Mouse (Mus musculus): ENCODE results near the gene Olfr693.
"Not testable (repeated sequence)": the region's sequence is repeated elsewhere in the genome, so short reads cannot be mapped to it uniquely, and the experiment has no call there.

The Olfr693 gene

DNA sequence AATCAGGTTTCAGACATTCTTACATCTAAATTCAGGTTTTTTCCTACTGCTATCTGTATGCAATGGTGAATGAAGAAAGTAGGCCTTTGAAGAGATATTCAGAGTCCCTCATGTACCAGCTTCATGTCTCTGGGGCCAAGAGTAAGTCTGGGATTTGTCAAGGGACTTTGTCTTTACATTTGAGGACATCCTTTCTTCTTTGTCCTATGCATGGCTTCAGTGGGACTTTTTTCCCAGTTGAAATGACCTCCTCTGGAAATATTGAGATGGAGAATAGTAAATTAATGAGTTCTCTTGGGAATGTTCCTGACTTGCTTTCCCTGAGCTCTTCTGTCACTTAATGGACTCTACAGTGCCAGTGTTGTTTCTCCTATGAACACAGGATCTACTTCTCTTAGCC is at the start of gene Olfr693:
Gene Olfr693 (minus strand): TSS at position 101 of the 400 bp plus-strand sequence.
- no peak for DNase-seq (ENCODE audit: low read depth, low spot score)

DNA sequence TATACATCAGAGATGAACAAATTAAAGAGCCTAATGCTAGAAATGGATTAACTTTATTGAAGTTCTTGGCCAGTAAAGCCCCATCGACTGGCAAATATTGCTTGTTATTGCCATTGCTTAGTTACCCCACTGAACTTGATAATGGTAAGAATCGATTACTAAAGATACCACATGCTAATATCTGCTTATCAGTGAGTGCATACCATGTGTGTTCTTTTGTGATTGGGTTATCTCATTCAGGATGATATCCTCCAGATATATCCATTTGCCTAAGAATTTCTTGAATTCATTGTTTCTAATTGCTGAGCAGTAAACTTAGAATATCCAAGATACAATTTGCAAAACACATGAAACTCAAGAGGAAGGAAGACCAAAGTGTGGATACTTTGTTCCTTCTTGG is 45.3 kb upstream of the Olfr693 start:
- not testable (repeated sequence) for DNase-seq (ENCODE audit: low read depth, low spot score)

DNA sequence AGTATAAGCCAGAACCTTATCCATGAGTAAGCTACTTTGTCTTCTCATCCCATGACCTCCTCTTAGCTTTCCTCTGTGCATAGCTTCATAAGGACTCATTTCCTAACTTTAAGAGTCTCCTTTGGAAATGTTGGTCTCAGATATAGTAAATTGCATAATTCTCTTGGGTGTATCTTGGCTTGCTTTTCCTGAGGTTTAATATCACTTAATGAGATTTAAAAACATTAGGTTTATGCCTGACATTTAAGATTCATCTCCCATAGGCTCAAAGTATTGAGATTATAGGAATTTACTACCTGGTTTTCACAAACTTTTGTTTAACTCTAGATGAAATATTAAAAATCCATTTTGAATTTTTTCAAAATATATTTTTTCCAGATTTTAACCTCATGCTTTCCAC is 35.9 kb upstream of the Olfr693 start, which contains the start of gene Olfr695:
Gene Olfr695 (minus strand): TSS at position 101 of the 400 bp plus-strand sequence.
- DNase-seq (ENCODE audit: low read depth, low spot score), result no peak

DNA sequence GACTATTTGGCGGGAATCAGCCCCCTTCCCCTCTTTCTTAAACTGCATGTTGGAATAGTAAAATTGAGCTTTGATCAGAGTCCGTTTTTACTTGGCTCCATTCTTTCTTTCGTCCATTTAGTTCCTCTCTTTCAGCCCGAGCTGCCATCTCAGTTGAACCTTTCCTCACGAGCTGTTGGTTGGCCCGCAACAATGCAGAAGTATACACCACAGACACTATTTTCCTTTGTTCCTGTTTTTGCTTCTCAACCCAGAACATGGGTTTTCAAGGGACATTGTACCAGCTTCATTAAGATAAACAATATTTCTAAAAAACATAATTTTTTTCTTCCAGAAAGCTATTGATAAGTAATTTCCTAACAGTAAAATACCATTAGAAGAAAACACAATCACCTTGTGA is 31.1 kb upstream of the Olfr693 start:
- DNase-seq (ENCODE audit: low read depth, low spot score), result no peak

DNA sequence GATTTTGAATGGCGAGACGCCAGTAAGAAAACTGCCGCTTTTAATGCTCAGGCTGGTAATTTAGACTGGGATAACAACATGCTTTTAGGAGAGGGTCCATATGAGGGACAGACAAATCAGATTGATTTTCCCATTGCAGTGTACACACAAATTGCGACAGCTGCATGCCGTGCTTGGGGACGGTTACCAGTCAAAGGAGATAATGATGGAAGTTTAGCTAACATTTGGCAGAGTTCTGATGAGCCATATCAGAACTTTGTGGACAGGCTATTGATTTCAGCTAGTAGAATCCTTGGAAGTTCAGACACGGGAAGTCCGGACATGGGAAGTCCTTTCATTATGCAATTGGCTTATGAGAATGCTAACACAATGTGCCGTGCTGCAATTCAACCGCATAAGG is 27.3 kb upstream of the Olfr693 start:
- DNase-seq (ENCODE audit: low read depth, low spot score), result not testable (repeated sequence)

DNA sequence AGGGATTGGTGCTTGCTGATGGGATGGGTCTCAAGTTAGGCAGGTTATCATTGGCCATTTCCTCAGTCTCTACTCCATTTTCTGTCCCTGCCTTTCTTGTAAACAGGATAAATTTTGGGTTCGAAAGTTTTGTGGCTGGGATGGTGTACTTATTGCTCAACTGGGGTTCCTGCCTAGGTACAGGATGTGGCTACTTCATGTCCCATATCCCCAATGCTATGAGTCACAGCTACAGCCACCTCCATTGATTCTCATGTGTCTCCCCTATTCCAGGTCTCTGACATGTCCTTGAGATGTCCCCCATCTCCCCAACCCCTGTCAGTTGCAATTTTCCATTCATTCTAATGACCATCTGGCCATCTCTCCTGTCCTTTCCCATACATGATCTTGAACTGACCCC is 16.5 kb upstream of the Olfr693 start:
- DNase-seq (ENCODE audit: low read depth, low spot score), result no peak

DNA sequence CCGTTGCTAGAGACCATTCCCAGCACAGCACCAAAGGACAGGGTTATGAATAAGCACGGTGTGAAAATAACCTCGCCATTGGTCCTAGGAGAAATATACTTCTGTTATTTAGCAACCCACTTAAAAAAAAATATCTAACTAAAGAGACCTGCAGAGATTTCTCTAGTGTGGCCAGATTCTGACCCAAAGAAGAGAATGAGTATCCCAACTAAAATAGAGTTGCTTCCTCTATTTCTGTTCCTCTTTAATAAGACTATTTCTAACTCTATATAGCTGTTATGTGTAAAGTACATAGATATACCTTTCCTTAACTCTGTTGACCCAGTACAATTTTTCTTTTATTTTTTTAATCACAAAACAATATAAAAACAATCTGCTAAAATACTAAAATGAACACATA is 12.6 kb upstream of the Olfr693 start:
- DNase-seq (ENCODE audit: low read depth, low spot score), result no peak

DNA sequence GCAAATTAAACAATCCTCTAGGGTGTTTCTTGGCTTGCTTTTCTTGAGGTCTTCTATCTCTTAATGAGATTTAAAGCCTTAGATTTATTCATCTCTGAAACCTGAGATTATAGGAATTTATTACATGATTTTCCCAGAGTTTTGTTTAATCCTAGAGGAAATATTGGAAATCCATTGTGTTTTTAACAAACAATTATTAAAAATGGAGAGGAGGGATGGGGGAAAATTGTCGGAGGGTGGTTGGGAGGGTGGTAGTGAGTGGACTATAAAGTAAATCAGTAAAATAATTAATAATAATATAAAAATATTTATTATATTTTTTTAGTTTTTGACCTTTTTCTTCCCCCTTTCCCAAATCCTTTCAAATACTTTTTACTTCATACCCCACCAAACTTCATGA is 11.3 kb upstream of the Olfr693 start, which contains the start of gene Olfr694:
Gene Olfr694 (minus strand): TSS at position 101 of the 400 bp plus-strand sequence.
- DNase-seq (ENCODE audit: low read depth, low spot score), result no peak

DNA sequence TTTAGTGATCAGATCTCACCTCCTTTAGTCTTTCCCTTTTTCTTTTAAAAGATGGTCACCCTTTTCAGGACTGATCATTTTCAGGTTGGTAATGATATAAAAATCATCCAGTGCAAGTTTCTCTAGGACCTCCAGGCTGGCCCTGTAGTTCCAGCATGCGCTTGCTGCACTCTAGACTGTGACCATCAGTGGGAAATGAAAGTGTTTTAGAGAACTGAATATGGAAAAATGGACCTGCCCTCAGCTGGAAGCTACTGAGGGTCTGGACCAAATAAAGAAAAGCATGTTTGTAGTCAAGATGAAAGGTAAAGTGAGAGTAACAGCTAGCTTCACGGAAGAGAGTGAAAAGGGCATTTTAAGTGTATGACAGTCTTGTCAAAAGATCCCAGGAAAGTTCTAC is 5.0 kb upstream of the Olfr693 start:
- DNase-seq (ENCODE audit: low read depth, low spot score), result no peak

DNA sequence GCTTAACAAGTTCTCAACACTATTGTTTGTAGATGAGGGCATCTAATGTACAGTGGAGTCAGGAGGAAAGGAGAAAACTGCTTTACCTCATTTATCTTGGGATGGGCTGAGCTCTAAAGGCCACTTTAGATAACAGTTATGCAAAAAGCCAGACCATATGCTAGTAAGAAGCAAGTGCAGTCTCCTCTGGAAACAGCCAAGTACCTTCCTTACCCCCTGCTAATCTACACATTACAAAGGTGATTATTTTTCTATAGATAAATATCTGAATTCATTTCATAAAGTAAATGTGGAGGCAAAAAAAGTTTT is 28.1 kb downstream of the Olfr693 start:
- DNase-seq (ENCODE audit: low read depth, low spot score), result no peak

DNA sequence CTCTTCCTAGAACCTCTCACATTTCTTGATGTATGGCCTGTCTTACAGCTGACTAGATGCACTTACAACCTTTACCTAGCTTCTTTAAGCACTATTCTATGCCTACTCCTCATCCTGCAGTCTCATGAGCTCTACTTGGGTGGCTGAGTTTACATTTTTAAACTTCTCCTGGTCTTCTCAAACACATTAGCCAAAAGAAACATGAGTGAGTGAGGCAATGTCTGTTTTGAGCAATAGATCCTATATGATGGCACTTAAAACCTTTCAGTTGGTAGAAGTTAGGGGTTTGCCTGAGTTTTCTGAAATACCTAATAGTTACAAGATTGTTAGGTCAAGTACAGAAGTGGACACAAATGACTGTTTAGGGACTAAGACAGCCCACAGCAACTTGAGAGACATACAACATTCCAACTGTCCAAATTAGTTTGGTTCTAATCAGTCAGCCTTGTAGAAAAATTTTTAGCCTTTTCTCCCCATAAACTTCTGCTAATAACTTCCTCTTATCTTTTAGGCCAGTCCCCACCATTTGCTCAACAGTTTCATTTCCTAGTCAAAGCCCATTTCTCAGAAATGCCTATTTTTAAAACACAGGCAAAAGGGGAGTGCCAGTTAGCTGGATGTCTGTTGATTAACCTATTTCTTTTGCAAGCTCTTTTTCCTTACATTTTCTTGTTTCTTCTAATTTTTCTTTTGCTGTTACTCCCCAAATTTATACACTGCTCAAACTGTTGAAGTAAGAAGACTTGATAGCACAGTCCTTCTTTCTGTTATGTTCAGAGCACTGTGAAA is 28.6 kb downstream of the Olfr693 start:
- DNase-seq (ENCODE audit: low read depth, low spot score), result no peak

DNA sequence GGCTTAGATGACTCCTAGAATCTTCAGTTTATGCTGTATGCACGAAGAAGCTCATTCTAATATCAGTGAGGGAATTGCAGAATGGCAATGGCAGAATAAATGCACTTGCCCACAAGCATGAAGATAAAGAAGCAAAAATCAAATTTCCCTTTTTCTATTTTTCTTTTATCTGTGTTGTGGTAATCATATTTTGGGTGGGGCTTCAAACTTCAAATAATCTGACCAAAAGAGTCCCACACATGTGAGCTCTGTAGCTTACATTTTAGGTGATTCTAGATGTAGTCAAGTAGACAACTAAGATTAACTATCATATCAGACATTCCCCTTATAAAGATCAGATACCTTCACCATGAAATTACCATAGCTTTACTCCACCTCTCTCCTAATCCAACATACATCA is 30.6 kb downstream of the Olfr693 start:
- no peak for DNase-seq (ENCODE audit: low read depth, low spot score)

DNA sequence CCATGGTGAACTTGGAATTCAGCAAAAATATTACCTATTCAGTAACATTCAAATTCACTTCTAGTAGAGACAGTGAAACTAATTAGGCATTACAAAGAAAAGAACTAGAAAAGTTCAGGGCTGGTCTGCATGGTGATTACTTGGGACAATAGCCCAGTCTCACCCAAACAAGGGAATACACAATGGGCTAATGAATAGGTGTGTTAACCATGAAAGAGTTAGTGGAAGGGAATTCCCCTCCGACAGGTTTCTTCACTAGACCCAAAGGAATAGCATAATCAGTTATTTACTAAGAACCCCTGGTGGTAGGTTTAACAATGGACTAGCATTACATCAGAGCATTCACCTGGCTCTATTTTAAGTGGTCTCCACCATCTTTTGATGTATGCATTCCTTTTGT is 35.1 kb downstream of the Olfr693 start:
- DNase-seq (ENCODE audit: low read depth, low spot score), result no peak

DNA sequence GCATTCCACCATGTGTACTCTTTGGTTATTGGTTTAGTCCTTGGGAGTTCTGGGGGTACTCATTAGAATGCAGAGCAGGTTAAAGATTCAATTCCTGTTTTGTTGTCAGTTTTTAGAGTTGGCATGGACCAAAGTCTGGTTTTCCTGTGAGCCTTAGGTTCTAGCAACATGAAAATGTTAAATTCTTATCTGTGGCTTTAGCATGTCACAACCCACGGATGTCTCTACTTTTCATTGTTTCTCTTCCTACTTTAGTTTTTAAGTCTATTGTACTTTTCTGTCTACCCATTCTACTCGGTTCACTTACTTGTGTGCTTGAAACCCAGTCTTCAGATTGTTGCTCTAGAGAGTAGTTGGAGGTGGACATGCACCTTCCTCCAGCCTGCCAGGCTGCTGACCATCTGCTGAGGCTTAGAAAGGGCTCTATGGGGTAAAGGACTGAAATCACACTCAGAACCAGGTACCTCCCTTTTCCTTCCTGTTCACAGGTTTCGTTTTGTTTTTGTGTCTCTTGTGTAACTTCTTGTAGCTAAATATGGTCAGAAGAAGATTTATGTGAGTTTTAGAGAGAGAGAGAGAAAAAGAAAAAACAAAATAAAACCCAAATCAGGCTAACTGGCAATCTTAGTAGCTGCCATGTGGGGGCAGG is 36.0 kb downstream of the Olfr693 start:
- DNase-seq (ENCODE audit: low read depth, low spot score), result no peak

DNA sequence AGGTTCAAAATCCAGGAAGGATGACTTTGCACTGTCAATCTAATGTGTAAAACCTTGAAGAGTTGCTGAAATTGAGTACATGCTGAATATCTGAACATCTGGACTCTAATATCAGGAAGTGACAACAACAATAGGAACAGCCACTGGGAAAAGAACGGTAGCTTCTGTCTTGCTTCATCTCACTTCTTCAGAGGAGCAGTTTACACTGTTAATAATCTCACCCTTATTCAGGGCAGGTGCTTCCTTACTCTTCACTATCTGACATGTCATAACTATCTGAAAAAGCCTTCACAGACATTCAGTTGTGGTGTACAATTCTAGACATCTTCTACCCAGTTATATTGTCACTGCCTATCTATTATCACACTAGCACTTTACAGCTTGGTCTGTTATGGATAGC is 39.5 kb downstream of the Olfr693 start:
- no peak for DNase-seq (ENCODE audit: low read depth, low spot score)

DNA sequence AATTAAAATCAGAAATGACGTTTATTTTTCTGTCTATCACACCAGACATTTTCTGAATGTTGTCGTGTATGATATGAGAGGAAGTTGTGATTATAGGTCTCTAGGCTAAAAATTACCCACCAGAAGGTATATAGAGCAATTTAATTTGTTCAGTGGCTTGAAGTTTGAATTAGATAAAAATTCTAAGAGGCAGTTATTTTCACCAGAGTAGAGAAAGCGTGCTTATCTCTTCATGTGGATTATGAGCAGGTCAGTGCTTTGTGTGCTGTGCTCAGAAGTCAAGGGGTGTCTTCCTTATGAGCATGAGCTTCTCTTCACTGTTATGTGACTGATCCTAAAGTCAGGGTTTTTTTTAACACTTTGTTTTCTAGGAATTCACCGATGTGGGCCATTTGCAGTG is 44.8 kb downstream of the Olfr693 start:
- no peak for DNase-seq (ENCODE audit: low read depth, low spot score)
